Mouse (Mus musculus) ES-Bruce4 (cell line): ENCODE data around the gene Selplg.

Source experiments
- CTCF ChIP-seq: IDR thresholded peaks from one replicate; pipeline ENCODE4 v1.8.1; 2011; ENCODE audit warnings: low read depth, low read length
- EP300 ChIP-seq: IDR thresholded peaks from 2 replicates; pipeline ENCODE4 v1.6.1; 2011; ENCODE audit warnings: low read depth, low read length; ENCODE audit not compliant: insufficient read depth
- POLR2A ChIP-seq: IDR thresholded peaks from one replicate; pipeline ENCODE4 v1.8.1; 2011; ENCODE audit warnings: low read length; ENCODE audit not compliant: insufficient read depth

- TF ChIP-seq CTCF: no peak
- TF ChIP-seq POLR2A: no peak
- TF ChIP-seq EP300: no peak
Observed at GRCm38 (mm10) chr5:113842244-113842643, 9.8 kb upstream of the Selplg start.
